Mouse (Mus musculus) liver, embryonic 11.5 days (tissue): ENCODE results near the gene Crtc1. TPM values are rescaled to one million over a fixed set of nuclear protein-coding genes. Genes with fewer than 3 reads are reported as not detected.

Source experiments
- ATAC-seq: fragments of 200-750 bp; cut with Nextera tagmentation; replicated peaks from 2 replicates; pipeline ENCODE4 v1.8.0; 2017; ENCODE audit warnings: moderate number of reproducible peaks, mild to moderate bottlenecking, moderate TSS enrichment, moderate library complexity; ENCODE audit not compliant: low FRiP score
- DNase-seq: peaks from one replicate; pipeline ENCODE4 v3.0.0-alpha.2; 2017; ENCODE audit warnings: low spot score
- H3K27ac ChIP-seq: fragments of 300-500 bp; sonication (generic); 2 replicates; pipeline ENCODE4 v1.5.1; 2014; ENCODE audit warnings: mild to moderate bottlenecking, low read depth, low read length, control low read depth
- H3K27me3 ChIP-seq: fragments of 300-500 bp; sonication (generic); replicated peaks from 2 replicates; pipeline ENCODE4 v1.6.1; 2014; ENCODE audit warnings: low read length, mixed read lengths; ENCODE audit not compliant: control insufficient read depth, insufficient read depth
- H3K36me3 ChIP-seq: fragments of 300-500 bp; sonication (generic); 2 replicates; pipeline ENCODE4 v1.6.1; 2014; ENCODE audit warnings: mild to moderate bottlenecking, low read length, moderate library complexity, mixed read lengths; ENCODE audit not compliant: control insufficient read depth, insufficient read depth
- H3K4me1 ChIP-seq: fragments of 300-500 bp; sonication (generic); replicated peaks from 2 replicates; pipeline ENCODE4 v1.6.1; 2014; ENCODE audit warnings: low read length, mixed read lengths; ENCODE audit not compliant: control insufficient read depth, insufficient read depth
- H3K4me2 ChIP-seq: fragments of 300-500 bp; sonication (generic); 2 replicates; pipeline ENCODE4 v1.6.1; 2014; ENCODE audit warnings: mild to moderate bottlenecking, control low read depth, moderate library complexity
- H3K4me3 ChIP-seq: fragments of 300-500 bp; sonication (generic); 2 replicates; pipeline ENCODE4 v1.5.1; 2014; ENCODE audit warnings: low read depth, low read length, control low read depth
- H3K9ac ChIP-seq: fragments of 300-500 bp; sonication (generic); 2 replicates; pipeline ENCODE4 v1.6.1; 2014; ENCODE audit warnings: low read depth, low read length, control low read depth
- H3K9me3 ChIP-seq: fragments of 300-500 bp; sonication (generic); 2 replicates; pipeline ENCODE4 v1.6.1; 2016; ENCODE audit warnings: low read length, inconsistent platforms, mixed read lengths; ENCODE audit not compliant: control insufficient read depth
- WGBS: fragments of 180-500 bp; shearing (Covaris S2); extraction: QIAGEN DNeasy Blood & Tissue Kit; methylation state at CpG from one replicate; pipeline ENCODE4 v1.1.7; 2014; 5-methylcytosine and 5-hydroxymethylcytosine counted together
- polyA plus RNA-seq: library from polyadenylated mRNA; unstranded; fragments of >200 nt; fragmentation: Nextera tagmentation; extraction: Ambion mirVana; gene quantifications from 2 replicates; pipeline ENCODE4 v1.2.1, GENCODE M21; 2014

The Crtc1 gene
- polyA plus RNA-seq, 1 experiment from 2014 or later, result 11.3 TPM

DNA sequence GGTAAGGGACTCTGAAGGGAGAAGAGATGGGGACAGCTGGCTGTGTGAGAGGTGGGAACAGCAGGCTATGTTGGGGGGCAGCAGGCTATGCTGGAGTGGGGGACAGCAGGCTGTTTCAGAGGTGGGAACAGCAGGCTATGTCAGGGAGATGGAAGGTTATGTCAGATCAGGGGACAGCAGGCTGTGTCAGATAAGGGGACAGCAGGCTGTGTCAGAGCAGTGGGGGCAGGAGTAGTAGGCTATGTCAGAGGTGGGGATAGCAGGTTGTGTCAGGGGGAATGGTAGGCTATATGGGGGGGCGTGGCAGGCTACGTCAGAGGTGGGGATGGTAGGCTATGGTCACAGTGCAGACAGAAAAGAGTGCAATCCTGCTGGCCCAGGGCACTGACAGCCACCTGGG, 16.7 kb downstream of the Crtc1 start:
- peak overlapping the region; percentile 30; the same call in 1 of the 2 replicates for H3K4me2 ChIP-seq
- DNase-seq (no peak), ATAC-seq (peak; percentile 90)

DNA sequence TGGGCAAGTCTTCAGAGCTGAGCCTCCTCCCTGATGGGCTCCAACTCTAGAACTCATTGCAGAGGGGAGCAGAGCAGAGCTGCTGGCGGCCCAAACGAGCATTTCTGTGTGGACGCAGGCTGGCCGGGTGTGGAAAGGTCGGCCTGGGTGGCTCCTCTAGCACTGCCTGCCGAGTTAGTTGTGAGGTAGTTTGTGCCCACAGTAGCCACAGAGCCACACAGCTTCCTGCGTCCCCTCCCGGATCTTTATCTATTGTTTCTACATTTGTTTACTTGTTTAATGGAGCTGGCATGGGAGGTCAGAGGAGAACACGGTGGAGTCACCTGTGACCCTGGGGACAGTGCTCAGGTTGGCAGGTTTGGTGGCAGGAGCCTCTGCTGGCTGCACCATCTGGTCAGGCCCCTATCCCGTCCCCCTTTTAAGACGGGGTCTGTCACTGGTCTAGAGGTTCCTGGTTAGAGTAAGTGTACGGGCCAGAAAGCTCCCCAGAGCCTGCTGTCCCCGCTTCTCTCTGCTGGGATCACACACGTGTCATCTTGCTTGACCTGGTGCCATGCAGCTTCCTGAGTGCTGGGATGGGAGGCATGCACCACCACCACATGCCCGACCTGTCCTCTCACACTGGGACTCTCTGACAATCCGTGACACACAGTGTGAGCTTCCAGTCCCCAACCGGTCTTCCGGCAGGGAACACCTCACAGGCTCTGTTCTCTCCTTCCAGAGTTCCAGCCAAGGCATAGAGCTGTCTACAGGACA, 17.9 kb downstream of the Crtc1 start:
- H3K4me3 ChIP-seq, result no peak overlapping the region
- no peaks in the 10 kb centered on the region for H3K9me3 ChIP-seq
- no peaks in the 10 kb centered on the region for H3K36me3 ChIP-seq
- peak overlapping the region; percentile 10; the same call in 1 of the 2 replicates for H3K4me2 ChIP-seq
- 55% methylated on average over 18 of the region's 18 CpGs for WGBS
- H3K4me1 ChIP-seq, result peaks cover 72% of the 10 kb centered on the region
- H3K9ac ChIP-seq, result peak overlapping the region; percentile 42; the same call in 1 of the 2 replicates
- ATAC-seq, result no peak
- no peaks in the 10 kb centered on the region for H3K27me3 ChIP-seq
- no peak for DNase-seq
- H3K27ac ChIP-seq, result peak overlapping the region; percentile 57

More for the DNA sequence above, 16.7 kb downstream of the Crtc1 start:
- Histone ChIP-seq H3K27ac (peak overlapping the region; percentile 57), H3K9me3 (no peaks in the 10 kb centered on the region), H3K4me1 (peaks cover 70% of the 10 kb centered on the region), H3K4me3 (no peak overlapping the region), H3K27me3 (no peaks in the 10 kb centered on the region), H3K36me3 (no peaks in the 10 kb centered on the region), H3K9ac (peak overlapping the region; percentile 10; the same call in 1 of the 2 replicates)
- WGBS, result 49% methylated on average over 2 of the region's 2 CpGs

DNA sequence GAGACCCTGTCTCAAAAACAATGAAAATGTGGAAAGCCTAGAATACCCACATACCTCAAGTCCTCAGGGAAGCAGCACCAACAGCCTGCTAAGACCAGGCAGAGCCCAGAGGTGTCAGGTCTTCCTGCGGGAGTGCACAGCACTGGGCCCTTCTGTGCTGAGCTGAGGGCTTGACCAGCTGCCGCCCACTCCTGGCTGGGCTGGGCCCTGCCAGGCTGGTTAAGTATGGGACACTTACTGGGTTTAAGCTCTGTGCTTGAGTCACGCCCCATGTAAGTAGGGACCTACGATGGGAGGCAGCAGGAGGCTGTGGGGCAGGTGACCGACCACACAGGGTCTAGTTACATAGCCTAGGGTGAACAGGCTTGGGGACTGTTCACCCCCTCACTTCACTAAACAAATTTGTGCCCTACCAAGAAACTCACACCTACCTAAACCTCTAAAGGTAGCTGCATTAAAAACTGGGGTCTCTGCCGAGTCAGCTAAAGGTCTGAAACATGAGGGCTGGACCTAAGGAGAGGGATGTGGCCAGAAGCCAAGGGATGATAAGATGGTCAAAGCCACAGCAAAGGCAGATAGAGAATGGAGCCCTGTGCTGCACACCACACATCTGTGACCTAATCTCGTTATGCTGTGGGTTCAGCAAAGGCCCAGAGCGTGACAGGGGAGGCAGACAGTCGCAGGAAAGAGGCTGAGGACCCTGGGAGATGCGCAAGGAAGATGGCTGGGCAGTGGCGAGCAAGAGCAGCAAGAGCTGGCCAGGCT, 19.3 kb downstream of the Crtc1 start:
- Histone ChIP-seq H3K27ac (peak overlapping the region; percentile 65), H3K4me1 (peaks cover 78% of the 10 kb centered on the region)

DNA sequence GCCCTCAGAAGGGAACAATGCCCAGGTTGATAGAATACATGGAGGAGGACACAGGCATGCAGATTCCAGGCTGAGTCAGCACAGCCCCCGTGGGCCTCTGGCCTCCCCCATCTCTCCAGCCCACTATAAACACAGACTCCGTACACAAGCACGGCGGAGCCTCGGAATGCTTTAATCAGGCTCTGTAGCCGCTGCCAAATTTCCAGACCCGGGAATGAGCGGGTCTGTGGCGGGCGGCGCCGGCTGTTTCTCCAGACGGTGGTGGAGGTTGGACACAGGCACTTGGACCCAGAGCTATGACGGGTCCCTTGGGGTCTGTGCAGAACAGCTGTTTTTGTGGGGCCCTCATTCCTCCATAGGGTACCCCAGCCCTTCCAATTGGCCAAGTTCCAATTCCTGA, 20.4 kb downstream of the Crtc1 start:
- Histone ChIP-seq H3K4me1 (peaks cover 82% of the 10 kb centered on the region), H3K4me3 (no peak overlapping the region), H3K27ac (no peak overlapping the region), H3K9me3 (no peaks in the 10 kb centered on the region), H3K27me3 (no peaks in the 10 kb centered on the region), H3K4me2 (no peak overlapping the region), H3K36me3 (no peaks in the 10 kb centered on the region), H3K9ac (no peak overlapping the region)
- ATAC-seq (no peak), DNase-seq (no peak)
- 78% methylated on average over 14 of the region's 14 CpGs for WGBS

More for the DNA sequence above, 19.3 kb downstream of the Crtc1 start:
- peak overlapping the region; percentile 24; the same call in 1 of the 2 replicates for H3K4me2 ChIP-seq
- no peak overlapping the region for H3K4me3 ChIP-seq
- no peaks in the 10 kb centered on the region for H3K36me3 ChIP-seq
- H3K9me3 ChIP-seq, result no peaks in the 10 kb centered on the region
- DNase-seq (no peak), ATAC-seq (peak; percentile 46)
- whole genome bisulfite sequencing, result 57% methylated on average over 11 of the region's 11 CpGs
- peak overlapping the region; percentile 56 for H3K9ac ChIP-seq
- no peaks in the 10 kb centered on the region for H3K27me3 ChIP-seq

DNA sequence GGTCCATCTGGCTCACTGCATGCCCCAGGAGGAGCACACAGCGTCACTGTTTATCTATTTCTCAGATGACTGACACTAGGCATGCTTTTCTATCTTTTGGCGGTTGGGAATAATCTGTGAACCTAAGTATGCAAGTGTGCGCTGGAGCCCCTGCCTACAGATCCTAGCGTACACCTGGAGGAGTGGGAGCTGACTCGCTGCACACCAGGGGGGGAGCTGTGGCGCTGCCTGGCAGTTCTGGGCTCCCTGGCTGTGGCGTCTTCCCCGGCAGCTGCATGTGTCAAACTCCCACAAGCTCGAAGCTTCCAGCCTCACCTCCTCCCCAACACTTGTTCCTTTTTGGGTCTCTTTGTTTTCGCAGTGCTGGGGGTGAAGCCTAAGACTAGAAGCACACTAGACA, 21.5 kb downstream of the Crtc1 start:
- no peak for ATAC-seq
- 63% methylated on average over 10 of the region's 10 CpGs for WGBS
- no peaks in the 10 kb centered on the region for H3K9me3 ChIP-seq
- H3K27me3 ChIP-seq, result no peaks in the 10 kb centered on the region
- H3K4me2 ChIP-seq, result no peak overlapping the region
- no peaks in the 10 kb centered on the region for H3K36me3 ChIP-seq
- H3K9ac ChIP-seq, result no peak overlapping the region
- H3K4me3 ChIP-seq, result no peak overlapping the region
- DNase-seq, result no peak
- peaks cover 74% of the 10 kb centered on the region for H3K4me1 ChIP-seq
- H3K27ac ChIP-seq, result no peak overlapping the region

DNA sequence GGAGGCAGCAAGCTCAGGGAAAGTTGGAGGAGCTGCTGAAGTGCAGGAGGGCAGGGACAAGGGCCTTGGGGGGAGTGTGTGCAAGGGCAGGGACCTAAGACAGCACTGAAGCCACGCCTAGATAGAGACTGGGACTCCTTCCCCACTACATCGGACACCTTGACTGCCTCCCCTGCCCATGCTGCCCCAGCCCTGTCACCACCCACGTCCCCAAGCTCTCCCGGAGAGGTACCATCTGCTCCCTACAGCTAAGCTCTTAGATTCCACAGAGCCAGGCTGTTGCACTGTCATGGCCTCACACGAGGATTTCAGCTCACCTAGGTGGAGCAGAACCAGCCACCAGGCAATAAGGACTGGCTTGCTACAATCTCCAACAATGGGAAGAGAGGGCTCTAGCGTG, 22.4 kb downstream of the Crtc1 start:
- peaks cover 65% of the 10 kb centered on the region for H3K4me1 ChIP-seq
- H3K36me3 ChIP-seq, result no peaks in the 10 kb centered on the region
- ATAC-seq (no peak), DNase-seq (no peak)
- WGBS, result 60% methylated on average over 6 of the region's 6 CpGs
- no peak overlapping the region for H3K4me3 ChIP-seq
- H3K27ac ChIP-seq, result no peak overlapping the region
- no peak overlapping the region for H3K4me2 ChIP-seq
- H3K9me3 ChIP-seq, result no peaks in the 10 kb centered on the region
- no peaks in the 10 kb centered on the region for H3K27me3 ChIP-seq
- H3K9ac ChIP-seq, result peak overlapping the region; percentile 1; the same call in 1 of the 2 replicates

DNA sequence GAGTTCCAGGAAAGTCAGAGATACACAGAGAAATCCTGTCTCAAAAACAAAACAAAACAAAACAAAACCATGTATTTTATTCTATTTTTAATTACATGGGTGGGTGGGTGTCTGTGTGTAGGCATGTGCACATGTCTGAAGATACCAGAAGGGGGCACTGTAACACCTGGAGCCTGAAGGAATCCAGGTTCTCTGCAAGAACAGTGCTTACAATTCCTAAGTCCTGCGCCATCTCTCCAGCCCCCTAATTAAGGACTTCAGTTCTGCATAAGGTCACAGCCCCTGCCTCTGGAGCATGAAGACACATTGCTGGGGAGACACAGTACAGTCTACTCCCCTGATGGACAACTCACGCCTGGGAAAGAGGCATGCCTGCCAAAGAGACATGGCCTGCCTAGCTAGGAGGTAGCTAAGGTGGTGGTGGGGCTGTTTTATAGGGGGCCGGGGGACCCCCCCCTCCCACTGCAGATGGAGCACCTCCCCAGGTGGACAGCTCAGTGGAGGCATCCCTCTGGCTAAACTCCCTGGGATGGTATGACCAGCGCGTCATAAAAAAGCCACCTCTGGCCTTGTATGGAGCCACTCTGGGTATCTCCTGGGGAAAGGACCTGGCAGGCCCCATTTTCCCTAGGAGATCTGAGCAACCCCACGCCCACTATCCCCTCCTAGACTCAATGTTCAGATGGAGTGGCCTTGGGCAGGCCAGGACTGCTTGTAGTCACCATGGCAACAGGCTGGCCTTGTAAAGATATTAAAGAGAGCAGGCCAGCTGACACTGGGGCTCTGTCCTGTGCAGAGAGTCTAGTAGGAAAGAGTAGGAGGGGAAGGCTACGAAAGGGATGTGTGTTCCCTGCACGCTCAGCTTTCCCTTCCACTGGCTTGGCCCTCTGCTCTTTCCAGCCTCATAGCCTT, 23.6 kb downstream of the Crtc1 start:
- Histone ChIP-seq H3K9ac (no peak overlapping the region), H3K4me1 (peaks cover 53% of the 10 kb centered on the region), H3K27me3 (no peaks in the 10 kb centered on the region), H3K4me3 (no peak overlapping the region), H3K4me2 (no peak overlapping the region), H3K36me3 (no peaks in the 10 kb centered on the region), H3K9me3 (no peaks in the 10 kb centered on the region), H3K27ac (no peak overlapping the region; the same call in 1 of the 2 replicates)
- 66% methylated on average over 8 of the region's 8 CpGs for WGBS
- DNase-seq (no peak), ATAC-seq (no peak; the same call in 1 of the 2 replicates)

DNA sequence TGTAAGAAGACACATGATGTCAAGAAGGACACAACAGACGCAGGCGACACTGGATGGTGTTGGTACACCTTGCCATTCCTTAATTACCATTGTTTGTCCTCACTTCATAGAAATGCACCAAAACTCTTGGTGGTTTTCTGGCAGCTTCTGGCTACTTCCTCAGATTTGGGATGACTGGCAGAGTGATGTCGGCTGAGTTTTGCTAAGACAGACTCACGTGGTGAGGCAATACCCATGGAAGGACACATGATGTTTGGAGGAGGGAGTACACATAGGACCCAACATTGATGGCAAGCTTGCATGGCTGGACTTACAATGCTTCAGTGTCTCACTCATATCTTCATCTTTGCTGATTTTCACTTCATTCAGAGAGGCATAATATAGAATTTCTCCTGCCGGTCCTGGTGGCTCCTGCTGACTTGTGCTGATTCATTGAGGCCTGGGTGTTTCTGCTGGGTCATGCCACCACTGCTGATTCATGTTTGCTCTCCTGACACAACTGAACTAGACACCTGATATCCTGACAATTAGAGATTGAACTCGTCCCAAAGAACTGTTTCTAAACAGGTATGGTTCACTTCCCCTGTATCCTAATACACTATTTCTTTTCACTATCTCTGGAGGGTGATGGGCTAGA, 25.0 kb downstream of the Crtc1 start:
- Histone ChIP-seq H3K27me3 (no peaks in the 10 kb centered on the region), H3K27ac (peak overlapping the region; percentile 30), H3K9me3 (no peaks in the 10 kb centered on the region), H3K4me1 (peaks cover 40% of the 10 kb centered on the region), H3K4me3 (no peak overlapping the region), H3K36me3 (no peaks in the 10 kb centered on the region), H3K9ac (peak overlapping the region; percentile 1; the same call in 1 of the 2 replicates), H3K4me2 (no peak overlapping the region)
- ATAC-seq (peak; percentile 42), DNase-seq (no peak)
- WGBS, result 74% methylated on average over 6 of the region's 6 CpGs
